Mouse (Mus musculus): ENCODE measurements around the gene S100a3.

S100a3 gene

GRCm38 (mm10) chr3:90575320-90575719, 14.9 kb downstream of the S100a3 start:
- DNase-seq: no peak

- DNase-seq: no peak
These were observed 16.1 kb downstream of the S100a3 start for GRCm38 (mm10) chr3:90576351-90577001.

- no peak for DNase-seq
These were observed 19.1 kb downstream of the S100a3 start for GRCm38 (mm10) chr3:90579433-90579832.

GRCm38 (mm10) chr3:90581141-90581540, 20.8 kb downstream of the S100a3 start:
- DNase-seq: no peak

GRCm38 (mm10) chr3:90582156-90582555, 21.8 kb downstream of the S100a3 start:
- peak; percentile 53 for DNase-seq

- no peak for DNase-seq
These were observed 22.2 kb downstream of the S100a3 start for GRCm38 (mm10) chr3:90582556-90582955.

GRCm38 (mm10) chr3:90583893-90584292, 23.5 kb downstream of the S100a3 start:
- DNase-seq: no peak

- DNase-seq: peak; percentile 65
These were observed 25.2 kb downstream of the S100a3 start for GRCm38 (mm10) chr3:90585595-90585994.

- DNase-seq: peak; percentile 57
These were observed 25.8 kb downstream of the S100a3 start for GRCm38 (mm10) chr3:90586016-90586643.

GRCm38 (mm10) chr3:90586906-90587305, 26.5 kb downstream of the S100a3 start:
- DNase-seq: peak; percentile 82

- DNase-seq: peak; percentile 44
These were observed 27.2 kb downstream of the S100a3 start for GRCm38 (mm10) chr3:90587361-90588101.

GRCm38 (mm10) chr3:90589390-90589789, 29.0 kb downstream of the S100a3 start:
- peak; percentile 56 for DNase-seq

GRCm38 (mm10) chr3:90589947-90590346, 29.6 kb downstream of the S100a3 start, which contains the start of gene S100a2:
S100a2 (plus strand) TSS chr3:90590247.
- DNase-seq: no peak

GRCm38 (mm10) chr3:90594466-90594865, 34.1 kb downstream of the S100a3 start:
- no peak for DNase-seq

GRCm38 (mm10) chr3:90595556-90595955, 35.2 kb downstream of the S100a3 start:
- DNase-seq: no peak

- DNase-seq: no peak
These were observed 36.4 kb downstream of the S100a3 start for GRCm38 (mm10) chr3:90596810-90597209.

- DNase-seq: no peak
These were observed 37.4 kb downstream of the S100a3 start for GRCm38 (mm10) chr3:90597736-90598135.

- no peak for DNase-seq
These were observed 37.8 kb downstream of the S100a3 start for GRCm38 (mm10) chr3:90598212-90598611.

GRCm38 (mm10) chr3:90599401-90599800, 39.0 kb downstream of the S100a3 start:
- no peak for DNase-seq

GRCm38 (mm10) chr3:90600036-90600435, 39.7 kb downstream of the S100a3 start:
- no peak for DNase-seq

GRCm38 (mm10) chr3:90600458-90601195, 40.2 kb downstream of the S100a3 start:
- DNase-seq: no peak

- DNase-seq: no peak
These were observed 41.2 kb downstream of the S100a3 start, which contains the start of gene Gm42674 for GRCm38 (mm10) chr3:90601486-90602110. Gm42674 (plus strand) TSS chr3:90601904.

GRCm38 (mm10) chr3:90603623-90604022, 43.2 kb downstream of the S100a3 start, which contains the start of gene S100a4:
S100a4 (plus strand) TSS chr3:90603771.
- no peak for DNase-seq

All from thymus, postnatal 4 days (tissue).